Mouse (Mus musculus): ENCODE data around the gene Aagab.

Aagab gene

DNA sequence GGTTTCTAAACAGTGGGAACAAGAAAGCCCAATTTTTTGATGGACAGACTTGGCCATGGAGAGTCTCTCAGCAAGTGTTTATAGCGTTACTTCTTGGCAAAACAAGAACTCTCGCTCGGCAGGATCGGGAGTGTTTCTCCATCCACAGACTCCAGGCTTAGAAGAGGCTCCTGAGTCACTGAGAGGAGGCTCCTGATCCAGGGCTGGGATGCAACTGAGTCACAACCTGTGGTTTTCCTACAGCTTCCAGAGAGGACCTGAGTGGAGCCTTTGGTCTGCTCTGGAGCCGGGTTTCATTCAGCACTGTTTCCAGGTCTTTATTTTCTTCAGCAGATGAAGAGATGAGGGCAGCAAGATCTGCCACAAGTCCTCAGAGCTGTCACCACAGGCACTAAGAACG lies 5.5 kb downstream of the Aagab start:
- no peak for DNase-seq

DNA sequence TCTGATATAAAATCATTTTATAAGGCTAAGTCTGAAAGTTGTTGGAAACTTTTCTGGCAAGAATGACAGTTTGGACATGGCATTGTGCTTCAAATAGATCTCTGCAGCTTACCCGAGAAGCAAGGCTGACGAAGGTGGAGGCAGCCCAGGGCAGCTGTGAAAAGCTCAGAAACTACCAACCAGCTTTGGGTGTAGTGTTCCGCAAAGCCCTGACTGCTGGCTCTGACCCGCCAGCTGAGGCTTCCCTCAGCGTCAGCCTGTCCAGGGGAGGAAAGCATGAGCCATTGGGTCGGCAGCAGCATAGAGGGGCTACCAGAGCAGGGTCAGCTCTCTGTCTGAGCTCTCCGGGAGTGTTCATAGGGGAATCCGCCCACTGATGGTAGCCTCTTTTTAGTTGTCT lies 6.8 kb downstream of the Aagab start:
- DNase-seq, result no peak

- no peak for DNase-seq
These were observed 7.3 kb downstream of the Aagab start for GRCm38 (mm10) chr9:63609776-63610175.

DNA sequence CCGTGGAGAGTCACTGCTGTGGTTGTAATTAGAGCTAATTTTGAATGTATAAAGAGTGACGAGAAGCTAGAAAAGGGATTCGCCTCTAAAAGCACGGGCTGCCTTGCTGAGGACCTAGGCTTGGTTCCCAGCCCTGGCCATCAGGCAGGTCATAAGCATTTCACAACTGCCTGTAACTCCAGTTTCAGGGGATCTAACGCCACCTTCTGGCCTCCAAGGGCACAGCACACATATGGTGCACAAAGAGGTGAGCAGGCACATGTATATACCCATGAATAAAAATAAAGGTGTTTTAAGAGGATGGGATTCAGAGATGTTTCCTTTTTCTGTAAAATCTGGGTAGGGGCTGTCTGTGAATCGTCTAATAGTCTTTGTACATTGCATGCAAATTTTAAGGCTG lies 7.8 kb downstream of the Aagab start:
- DNase-seq, result no peak

- DNase-seq, result no peak
These were observed 8.4 kb downstream of the Aagab start for GRCm38 (mm10) chr9:63610841-63611366.

GRCm38 (mm10) chr9:63611967-63612366 lies 9.5 kb downstream of the Aagab start:
- no peak for DNase-seq

DNA sequence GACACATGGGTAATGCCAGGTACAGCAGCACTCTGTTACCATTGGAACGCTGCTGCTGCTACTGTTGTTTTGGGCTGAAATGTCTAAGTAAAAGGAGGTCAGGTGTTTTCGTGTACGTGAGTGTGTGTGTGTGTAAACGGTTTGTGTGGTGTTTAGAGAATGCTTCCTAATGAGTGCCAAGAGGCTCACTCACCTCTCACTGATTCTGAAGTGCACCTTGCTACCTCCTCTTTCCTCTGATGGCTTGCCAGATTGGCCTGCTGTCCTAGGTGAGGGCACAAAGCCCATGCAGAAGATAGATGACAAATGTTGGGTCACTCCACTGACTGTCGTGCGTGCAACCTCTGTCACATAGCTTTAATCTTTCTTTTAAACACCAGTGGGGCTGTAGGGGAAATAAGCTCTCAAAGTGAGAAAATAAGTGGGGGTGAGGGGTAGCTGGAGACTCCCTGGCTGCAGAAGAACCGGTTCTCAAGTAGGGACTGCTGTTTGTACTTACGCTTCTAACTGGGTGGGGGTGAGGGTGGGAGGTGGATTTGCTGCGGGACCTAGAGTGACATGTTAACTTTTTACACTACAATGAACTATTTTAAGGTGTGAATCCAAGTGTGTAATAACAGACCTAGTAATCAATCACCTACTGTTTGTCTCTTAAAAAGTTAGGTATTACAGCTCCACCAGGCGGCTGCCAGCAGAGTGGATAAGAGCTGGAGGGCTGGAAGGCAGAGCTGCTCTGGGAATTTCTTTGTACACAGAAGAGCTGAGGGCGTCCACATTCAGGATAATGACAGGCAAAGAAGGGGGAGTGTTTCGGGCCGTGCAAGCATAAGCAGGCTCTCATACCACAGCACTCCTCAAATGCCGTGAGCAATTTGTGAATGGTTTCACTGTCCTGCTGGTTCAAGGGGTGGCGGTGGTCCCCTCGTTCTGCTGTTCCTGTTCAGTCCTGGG lies 10.4 kb downstream of the Aagab start:
- DNase-seq, result peak; percentile 32 to 46

DNA sequence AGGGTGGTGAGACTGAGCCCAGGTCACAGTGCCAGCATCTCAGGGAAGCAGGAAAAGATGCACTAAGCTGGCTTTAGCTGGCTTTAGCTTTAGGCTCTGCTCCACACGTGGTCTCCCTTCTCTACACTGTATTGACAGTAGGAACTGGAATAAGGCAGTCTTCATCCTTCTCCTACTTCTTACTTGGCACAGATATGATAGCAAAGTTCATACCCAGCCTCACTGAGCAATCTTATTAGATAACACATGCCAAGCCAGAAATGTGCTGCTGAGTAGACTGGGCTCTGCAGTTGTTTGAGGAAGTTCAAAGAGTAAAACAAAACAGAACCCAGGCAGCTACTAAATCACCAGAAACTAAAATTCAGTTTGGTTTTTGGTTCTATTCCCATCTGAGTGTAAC lies 11.1 kb downstream of the Aagab start:
- DNase-seq, result no peak

DNA sequence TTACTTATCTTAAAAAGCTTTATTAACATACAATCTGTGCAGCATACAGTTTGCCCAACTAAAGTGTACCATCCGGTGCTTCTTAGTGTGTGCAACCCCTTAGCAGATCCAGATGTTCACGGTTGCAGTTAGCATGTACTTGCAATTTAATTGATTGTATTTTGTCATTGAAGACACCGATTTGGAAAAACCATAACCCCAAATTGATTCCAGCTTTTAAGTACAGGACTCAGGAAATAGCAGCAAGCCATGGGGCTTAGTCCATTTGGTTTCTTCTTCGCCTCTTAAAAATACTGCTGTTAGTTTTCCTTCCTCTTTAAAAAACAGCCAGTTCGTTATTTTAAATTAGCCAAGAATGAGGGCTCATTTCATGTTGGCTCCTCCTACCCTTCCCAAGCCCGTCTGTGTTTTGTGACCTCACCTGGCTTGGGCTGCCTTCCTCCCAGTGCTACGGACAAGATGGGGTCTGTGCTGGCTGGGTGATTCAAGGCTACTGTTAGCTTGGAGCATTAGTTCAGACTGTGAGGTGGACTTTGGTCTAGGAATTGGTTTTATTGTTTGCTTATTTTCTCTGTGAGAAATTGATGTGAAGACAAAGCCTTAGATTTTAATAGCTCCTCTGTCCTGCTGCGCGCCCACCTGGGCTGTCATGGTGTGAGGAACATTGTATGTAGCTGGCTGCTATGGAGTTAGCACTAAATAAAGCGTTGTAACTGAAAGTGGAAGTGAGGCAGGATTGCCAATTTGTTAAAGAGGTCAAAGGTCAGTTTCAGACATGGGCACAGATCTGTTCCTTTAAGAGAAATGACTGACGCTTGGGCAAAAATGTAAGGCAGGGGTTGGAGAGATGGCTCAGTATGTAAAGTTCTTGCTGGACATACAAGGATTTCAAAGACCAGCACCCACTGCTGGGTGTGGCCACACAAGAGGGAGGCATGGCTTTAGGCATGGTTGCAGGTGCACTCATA lies 11.8 kb downstream of the Aagab start:
- no peak for DNase-seq

DNA sequence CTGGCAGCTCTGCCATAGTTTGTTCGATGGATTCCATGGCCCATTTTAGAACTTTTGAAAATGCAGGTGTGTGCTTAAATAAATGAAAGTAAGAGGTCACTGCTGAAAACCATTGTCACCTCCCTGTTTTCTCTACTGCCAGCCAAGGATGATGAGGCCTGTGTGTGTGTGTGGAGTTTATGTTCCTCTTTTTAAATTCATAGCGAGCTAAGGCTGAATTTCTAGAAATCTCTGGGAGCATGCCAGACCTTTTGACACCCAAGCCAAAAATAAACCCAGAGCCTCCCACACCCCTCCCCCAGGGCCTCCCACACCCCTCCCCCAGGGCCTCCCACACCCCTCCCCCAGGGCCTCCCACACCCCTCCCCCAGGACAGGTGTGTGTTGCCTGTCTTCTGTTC lies 15.5 kb downstream of the Aagab start:
- DNase-seq, result no peak

DNA sequence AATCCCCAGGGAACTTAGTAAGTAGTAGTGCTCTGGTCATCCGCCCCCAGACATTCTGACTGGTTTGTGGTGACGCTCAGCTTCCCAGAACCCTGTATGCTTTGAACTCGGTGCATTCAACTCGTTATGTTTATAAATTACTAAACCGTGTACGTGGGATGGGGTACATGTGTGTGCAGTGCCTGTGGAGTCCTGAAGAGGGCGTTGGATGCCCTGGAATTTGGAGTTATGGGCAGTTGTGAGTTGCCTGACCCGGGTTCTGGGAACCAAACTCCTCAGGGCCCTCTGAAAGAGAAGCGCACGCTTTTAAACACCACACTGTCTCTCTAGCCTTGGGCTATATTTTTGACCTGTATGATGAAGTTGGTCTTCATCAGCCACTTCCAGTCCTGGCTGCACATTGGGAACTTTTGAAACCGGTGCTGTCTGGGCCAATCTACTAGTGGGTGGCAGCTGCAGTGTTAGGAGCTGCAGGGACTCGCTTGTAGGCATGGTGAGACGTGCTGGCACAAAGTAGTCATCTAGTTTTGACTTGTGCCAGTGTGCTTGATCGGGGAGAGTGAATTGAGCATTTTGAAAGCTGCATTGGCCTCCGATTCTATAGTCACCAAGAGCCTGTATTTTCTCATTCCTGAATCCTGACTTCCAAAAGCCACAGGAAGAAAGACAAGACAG lies 21.6 kb downstream of the Aagab start:
- DNase-seq, result no peak

DNA sequence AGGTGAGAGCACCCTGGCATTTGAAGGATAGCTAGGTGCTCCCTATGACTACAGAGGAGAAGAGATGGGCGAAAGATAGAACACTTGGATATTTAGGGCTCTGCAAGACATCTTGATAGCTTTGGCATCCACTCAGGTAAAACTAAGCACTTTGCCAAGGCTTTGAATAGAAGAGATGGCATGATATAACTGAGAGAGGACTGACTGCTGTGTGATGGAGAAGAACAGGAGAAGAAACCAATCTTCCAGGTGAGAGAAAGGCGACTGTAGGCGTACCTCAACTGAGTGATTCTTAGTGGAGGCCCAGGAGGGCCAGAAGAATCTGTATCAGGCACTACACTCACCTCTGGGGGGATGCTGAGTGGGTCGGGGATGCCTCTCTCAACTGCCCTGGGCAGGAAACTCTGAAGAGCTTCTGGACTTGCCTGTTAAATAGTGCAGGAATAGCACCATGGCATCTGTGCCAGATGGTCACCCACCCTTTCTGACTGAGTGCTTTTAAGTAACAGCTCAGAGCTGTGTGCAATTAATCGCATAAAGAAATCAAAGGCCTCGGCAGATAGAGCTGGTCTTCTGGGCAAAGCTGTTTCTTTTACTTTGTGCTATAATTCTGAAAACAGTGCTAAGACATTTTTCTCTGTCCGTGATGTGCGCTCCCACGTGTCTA lies 22.8 kb downstream of the Aagab start:
- DNase-seq, result no peak

- DNase-seq, result no peak
These were observed 29.6 kb downstream of the Aagab start for GRCm38 (mm10) chr9:63632045-63632444.

DNA sequence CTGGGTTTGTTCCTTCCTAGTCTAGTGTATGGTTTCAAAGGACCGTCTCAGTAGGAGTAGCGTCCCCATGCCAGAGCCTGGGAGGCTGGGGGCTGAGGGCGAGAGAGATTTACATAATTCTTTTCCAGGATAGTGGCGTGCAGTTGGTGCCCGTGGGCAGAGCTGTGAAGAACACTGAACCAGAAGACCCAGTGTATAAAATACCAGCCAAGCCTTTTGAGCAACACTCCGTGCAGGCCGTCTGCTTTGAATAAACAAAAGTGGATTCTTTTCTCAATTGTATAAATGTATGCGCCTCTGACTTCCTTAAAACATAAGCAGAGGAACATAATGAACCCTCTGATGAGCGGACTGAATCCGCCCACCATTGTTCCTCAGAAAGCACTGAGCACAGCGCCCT lies 30.5 kb downstream of the Aagab start:
- DNase-seq, result no peak

DNA sequence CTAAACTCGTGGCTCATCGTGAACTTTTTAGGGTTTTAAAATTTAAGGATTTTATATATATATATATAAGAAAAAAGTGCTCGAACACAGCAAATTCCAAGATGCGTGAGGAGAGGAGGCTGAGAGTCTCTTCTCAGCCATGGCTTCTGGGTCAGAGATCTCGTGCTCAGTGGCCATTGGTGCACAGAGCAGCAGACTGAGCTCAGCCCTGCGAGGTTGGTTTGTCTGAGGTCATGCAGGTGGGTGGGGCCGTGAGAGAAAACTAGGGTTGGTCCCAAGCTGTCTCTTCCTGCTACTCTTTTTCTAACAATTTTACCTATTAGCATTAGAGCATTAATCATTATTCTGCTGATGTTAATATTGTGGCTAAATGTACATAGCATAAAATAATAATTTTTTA lies 30.9 kb downstream of the Aagab start:
- no peak for DNase-seq

GRCm38 (mm10) chr9:63636113-63636512 lies 33.7 kb downstream of the Aagab start:
- DNase-seq, result no peak

GRCm38 (mm10) chr9:63641983-63642646 lies 39.7 kb downstream of the Aagab start:
- DNase-seq, result no peak

DNA sequence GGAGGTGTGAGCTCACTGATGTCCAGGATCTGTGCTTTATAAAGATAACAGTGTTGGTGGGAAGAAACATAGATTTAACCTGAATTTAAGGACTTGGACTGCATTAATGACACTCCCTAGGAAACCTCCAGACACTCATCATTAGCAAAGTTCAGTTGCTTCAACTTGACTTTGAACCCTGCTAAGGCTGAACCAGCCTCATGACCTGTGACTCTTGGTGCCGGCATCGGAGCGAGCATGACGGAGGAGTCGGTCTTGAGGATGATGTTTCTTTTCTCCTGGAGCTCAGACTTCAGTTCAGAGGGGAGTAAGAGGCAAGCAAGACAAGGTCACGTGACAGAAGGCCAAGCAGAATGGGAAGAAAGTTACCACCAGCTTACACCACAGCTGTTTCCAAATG lies 41.6 kb downstream of the Aagab start:
- no peak for DNase-seq

- no peak for DNase-seq
These were observed 42.6 kb downstream of the Aagab start for GRCm38 (mm10) chr9:63645084-63645483.

- peak; percentile 45 to 46 for DNase-seq
These were observed 45.4 kb downstream of the Aagab start for GRCm38 (mm10) chr9:63647581-63648519.

Measured in cerebellum, postnatal 36 days (tissue).